Mouse (Mus musculus): ENCODE results near the gene Vmn1r125.
"Not testable (repeated sequence)": the region's sequence is repeated elsewhere in the genome, so short reads cannot be mapped to it uniquely, and the experiment has no call there.

Gene Vmn1r125

GRCm38 (mm10) chr7:21271879-21272278 is at the start of gene Vmn1r125:
Gene Vmn1r125 (plus strand): TSS chr7:21272179.
- not testable (repeated sequence) for DNase-seq

GRCm38 (mm10) chr7:21260517-21260916 is 11.5 kb upstream of the Vmn1r125 start, which contains the start of gene Vmn1r124:
Gene Vmn1r124 (minus strand): TSS chr7:21260617.
- DNase-seq = not testable (repeated sequence)

DNA sequence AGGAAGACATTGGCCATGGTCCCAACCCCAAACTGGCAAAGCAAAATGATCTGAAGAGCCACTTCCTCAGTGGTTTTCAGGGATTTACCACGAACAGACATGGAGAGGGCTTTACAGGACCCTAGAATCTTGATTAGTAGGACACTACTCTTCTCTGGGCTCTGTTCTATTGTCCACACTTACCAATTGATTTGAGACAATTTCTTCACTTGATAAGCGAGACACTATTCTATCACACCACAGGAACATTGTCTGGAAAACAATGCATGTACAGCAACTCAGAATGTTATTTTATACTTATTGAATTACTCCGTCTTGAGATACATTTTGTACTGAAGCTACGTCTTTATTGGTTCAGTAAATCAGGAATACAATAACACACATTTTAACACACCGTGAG is 29.4 kb downstream of the Vmn1r125 start, which contains the start of gene Vmn1r126:
Gene Vmn1r126 (minus strand): TSS at position 101 of the 400 bp plus-strand sequence.
- DNase-seq = not testable (repeated sequence)

- DNase-seq = not testable (repeated sequence)
Observed at GRCm38 (mm10) chr7:21319761-21320160, 47.8 kb downstream of the Vmn1r125 start, which contains the start of gene Vmn1r127. Gene Vmn1r127 (minus strand): TSS chr7:21319861.
